Mouse (Mus musculus): Measurements from ENCODE around the gene Auts2. TPM values are rescaled to one million over a fixed set of nuclear protein-coding genes. Genes with fewer than 3 reads are reported as not detected.

Gene Auts2
- total RNA-seq, 1 experiment: 9.9 TPM

DNA sequence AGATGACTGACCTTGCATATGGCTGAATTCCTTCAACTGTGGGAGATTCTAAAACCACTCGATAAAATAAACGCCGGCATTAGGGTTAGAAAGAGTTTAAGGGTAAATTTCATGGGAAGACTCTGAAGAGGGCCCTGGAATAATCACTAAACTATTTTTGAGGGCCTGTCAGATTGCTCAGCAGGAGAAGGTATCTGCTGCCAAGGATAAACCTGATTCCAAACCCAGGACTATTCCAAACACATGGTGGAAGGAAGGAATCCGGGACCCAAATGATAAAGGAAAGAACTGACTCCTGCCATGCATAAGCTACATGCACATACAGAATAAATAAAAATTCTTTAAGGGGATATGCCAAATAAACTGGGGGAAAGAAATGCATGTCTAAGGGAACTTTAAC is 399.0 kb downstream of the Auts2 start:
- Histone ChIP-seq H3K27ac (ENCODE audit: insufficient read depth, low read depth, low read length, poor library complexity, severe bottlenecking) (no peak overlapping the region), H3K9ac (ENCODE audit: insufficient read depth, low read depth, low read length, poor library complexity, severe bottlenecking) (no peak overlapping the region), H3K4me1 (ENCODE audit: control insufficient read depth in 2 of 2, insufficient read depth in 2 of 2, low read length in 2 of 2, poor library complexity in 1 of 2) (no peaks in the 10 kb centered on the region), H3K36me3 (ENCODE audit: control insufficient read depth, insufficient read depth, low read length, poor library complexity, severe bottlenecking) (no peaks in the 10 kb centered on the region), H3K4me3 (ENCODE audit: insufficient read depth in 1 of 2, low read depth in 1 of 2, low read length in 2 of 2, poor library complexity in 1 of 2, severe bottlenecking in 1 of 2) (no peak overlapping the region), H3K9me3 (ENCODE audit: control insufficient read depth, insufficient read depth, low read depth, low read length) (no peaks in the 10 kb centered on the region)
- TF ChIP-seq CHD2 (IDR thresholded peaks at IDR 0.05; ENCODE audit: low read depth, low read length) (no peak), ZNF384 (IDR thresholded peaks at IDR 0.05; ENCODE audit: low read depth, low read length) (no peak), MAFK (IDR thresholded peaks at IDR 0.05; ENCODE audit: insufficient read depth, low read depth, low read length) (no peak), HCFC1 (IDR thresholded peaks at IDR 0.05; ENCODE audit: borderline replicate concordance, insufficient read depth, low read length) (no peak), ZC3H11A (IDR thresholded peaks at IDR 0.05; ENCODE audit: borderline replicate concordance, low read depth, low read length) (no peak)
- DNase-seq (ENCODE audit: low read depth, low spot score): no peak
- in situ Hi-C loops (cut with MboI; ENCODE audit: low sequenced_read_pairs in 2 of 2, unreplicated experiment in 2 of 2): no loop called here

DNA sequence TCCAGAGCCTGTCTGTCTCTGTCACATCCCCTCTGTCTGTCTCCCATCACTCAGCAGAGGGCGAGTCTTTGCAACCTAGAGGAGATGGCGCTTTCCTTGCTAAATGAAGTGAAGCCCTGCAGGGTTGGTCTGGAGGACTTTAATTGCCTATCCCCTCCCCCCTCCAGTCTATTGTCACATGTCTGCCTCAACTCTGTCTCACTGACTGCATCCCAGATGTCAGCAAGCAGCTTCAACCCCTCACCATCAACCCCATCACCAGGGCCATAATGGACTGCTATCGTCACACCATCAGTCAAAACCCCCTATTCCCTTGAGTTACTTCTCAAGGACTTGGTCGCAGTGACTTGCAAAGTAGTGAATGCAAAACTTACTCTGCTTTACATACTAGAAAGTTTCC is 402.3 kb downstream of the Auts2 start:
- in situ Hi-C loops (cut with MboI; ENCODE audit: low sequenced_read_pairs in 2 of 2, unreplicated experiment in 2 of 2): no loop called here
- Histone ChIP-seq H3K4me1 (ENCODE audit: control insufficient read depth in 2 of 2, insufficient read depth in 2 of 2, low read length in 2 of 2, poor library complexity in 1 of 2) (no peaks in the 10 kb centered on the region), H3K9me3 (ENCODE audit: control insufficient read depth, insufficient read depth, low read depth, low read length) (no peaks in the 10 kb centered on the region), H3K36me3 (ENCODE audit: control insufficient read depth, insufficient read depth, low read length, poor library complexity, severe bottlenecking) (no peaks in the 10 kb centered on the region), H3K4me3 (ENCODE audit: insufficient read depth in 1 of 2, low read depth in 1 of 2, low read length in 2 of 2, poor library complexity in 1 of 2, severe bottlenecking in 1 of 2) (no peak overlapping the region), H3K27ac (ENCODE audit: insufficient read depth, low read depth, low read length, poor library complexity, severe bottlenecking) (no peak overlapping the region), H3K9ac (ENCODE audit: insufficient read depth, low read depth, low read length, poor library complexity, severe bottlenecking) (no peak overlapping the region)
- DNase-seq (ENCODE audit: low read depth, low spot score): no peak
- TF ChIP-seq HCFC1 (IDR thresholded peaks at IDR 0.05; ENCODE audit: borderline replicate concordance, insufficient read depth, low read length) (no peak), ZC3H11A (IDR thresholded peaks at IDR 0.05; ENCODE audit: borderline replicate concordance, low read depth, low read length) (no peak), ZNF384 (IDR thresholded peaks at IDR 0.05; ENCODE audit: low read depth, low read length) (no peak), MAFK (IDR thresholded peaks at IDR 0.05; ENCODE audit: insufficient read depth, low read depth, low read length) (no peak), CHD2 (IDR thresholded peaks at IDR 0.05; ENCODE audit: low read depth, low read length) (no peak)

DNA sequence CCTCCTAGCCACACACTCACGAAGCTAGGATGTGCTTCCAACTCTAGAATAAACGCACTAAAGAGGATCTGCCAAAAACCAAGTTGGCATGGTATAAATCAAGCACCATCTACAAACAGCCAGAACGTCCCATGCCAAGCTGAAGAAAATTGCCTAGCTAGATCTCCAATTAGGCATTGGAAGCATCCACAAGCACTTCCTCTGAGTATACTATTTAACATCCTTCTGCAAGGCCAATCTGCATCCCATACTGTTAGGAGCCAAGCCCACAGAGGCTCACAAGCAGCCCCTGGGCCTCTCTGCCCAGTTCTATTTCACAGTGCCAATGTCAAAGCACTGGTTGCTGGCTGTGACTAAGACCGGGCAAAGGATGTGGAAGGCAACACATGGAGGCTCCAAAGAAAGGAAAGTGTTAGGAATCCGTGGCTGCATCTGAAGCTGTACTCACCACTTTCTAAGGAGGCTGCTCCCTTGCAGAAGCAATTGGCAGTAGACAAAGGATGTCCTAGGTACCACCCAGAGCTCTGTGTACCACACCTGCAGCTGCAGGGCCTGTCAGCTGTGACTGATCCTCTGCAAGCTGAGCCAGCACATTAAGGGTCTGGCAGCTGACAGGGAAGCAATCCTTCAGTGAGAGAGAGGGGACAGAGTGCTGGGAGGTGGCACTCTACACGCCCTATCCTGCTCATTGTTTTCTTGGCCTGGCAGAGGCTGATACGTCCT is 407.0 kb downstream of the Auts2 start:
- H3K36me3 ChIP-seq (ENCODE audit: control insufficient read depth, insufficient read depth, low read length, poor library complexity, severe bottlenecking): no peaks in the 10 kb centered on the region
- no peak overlapping the region for H3K9ac ChIP-seq (ENCODE audit: insufficient read depth, low read depth, low read length, poor library complexity, severe bottlenecking)
- in situ Hi-C loops (cut with MboI; ENCODE audit: low sequenced_read_pairs in 2 of 2, unreplicated experiment in 2 of 2): no loop called here
- H3K4me3 ChIP-seq (ENCODE audit: insufficient read depth in 1 of 2, low read depth in 1 of 2, low read length in 2 of 2, poor library complexity in 1 of 2, severe bottlenecking in 1 of 2): no peak overlapping the region
- TF ChIP-seq CHD2 (IDR thresholded peaks at IDR 0.05; ENCODE audit: low read depth, low read length): no peak
- TF ChIP-seq MAFK (IDR thresholded peaks at IDR 0.05; ENCODE audit: insufficient read depth, low read depth, low read length): no peak
- no peak for TF ChIP-seq ZNF384 (IDR thresholded peaks at IDR 0.05; ENCODE audit: low read depth, low read length)
- TF ChIP-seq HCFC1 (IDR thresholded peaks at IDR 0.05; ENCODE audit: borderline replicate concordance, insufficient read depth, low read length): no peak
- TF ChIP-seq ZC3H11A (IDR thresholded peaks at IDR 0.05; ENCODE audit: borderline replicate concordance, low read depth, low read length): no peak
- DNase-seq (ENCODE audit: low read depth, low spot score): no peak
- no peak overlapping the region for H3K27ac ChIP-seq (ENCODE audit: insufficient read depth, low read depth, low read length, poor library complexity, severe bottlenecking)
- H3K9me3 ChIP-seq (ENCODE audit: control insufficient read depth, insufficient read depth, low read depth, low read length): no peaks in the 10 kb centered on the region
- H3K4me1 ChIP-seq (ENCODE audit: control insufficient read depth in 2 of 2, insufficient read depth in 2 of 2, low read length in 2 of 2, poor library complexity in 1 of 2): no peaks in the 10 kb centered on the region

GRCm38 (mm10) chr5:132131948-132132347 is 411.2 kb downstream of the Auts2 start:
- no peaks in the 10 kb centered on the region for H3K36me3 ChIP-seq (ENCODE audit: control insufficient read depth, insufficient read depth, low read length, poor library complexity, severe bottlenecking)
- no peak overlapping the region for H3K27ac ChIP-seq (ENCODE audit: insufficient read depth, low read depth, low read length, poor library complexity, severe bottlenecking)
- no peak overlapping the region for H3K9ac ChIP-seq (ENCODE audit: insufficient read depth, low read depth, low read length, poor library complexity, severe bottlenecking)
- no peaks in the 10 kb centered on the region for H3K4me1 ChIP-seq (ENCODE audit: control insufficient read depth in 2 of 2, insufficient read depth in 2 of 2, low read length in 2 of 2, poor library complexity in 1 of 2)
- TF ChIP-seq ZNF384 (IDR thresholded peaks at IDR 0.05; ENCODE audit: low read depth, low read length): no peak
- TF ChIP-seq HCFC1 (IDR thresholded peaks at IDR 0.05; ENCODE audit: borderline replicate concordance, insufficient read depth, low read length): no peak
- TF ChIP-seq ZC3H11A (IDR thresholded peaks at IDR 0.05; ENCODE audit: borderline replicate concordance, low read depth, low read length): no peak
- TF ChIP-seq MAFK (IDR thresholded peaks at IDR 0.05; ENCODE audit: insufficient read depth, low read depth, low read length): no peak
- TF ChIP-seq CHD2 (IDR thresholded peaks at IDR 0.05; ENCODE audit: low read depth, low read length): no peak
- H3K4me3 ChIP-seq (ENCODE audit: insufficient read depth in 1 of 2, low read depth in 1 of 2, low read length in 2 of 2, poor library complexity in 1 of 2, severe bottlenecking in 1 of 2): no peak overlapping the region
- in situ Hi-C loops (cut with MboI; ENCODE audit: low sequenced_read_pairs in 2 of 2, unreplicated experiment in 2 of 2): no loop called here
- DNase-seq (ENCODE audit: low read depth, low spot score): no peak
- H3K9me3 ChIP-seq (ENCODE audit: control insufficient read depth, insufficient read depth, low read depth, low read length): no peaks in the 10 kb centered on the region
